Mouse (Mus musculus) mature B cell (primary cell): ENCODE measurements around the gene Dock9.

Experiments
- in situ Hi-C: fragments of 300-500 bp; cut with MboI; formaldehyde crosslinking; loops from 2 replicates; pipeline ENCODE4 v1.14.3; 2019

The Dock9 gene

GRCm38 (mm10) chr14:121791935-121792334 is 5.7 kb downstream of the Dock9 start:
- in situ Hi-C loops, result no loop called here

- in situ Hi-C loops, result no loop called here
Observed at GRCm38 (mm10) chr14:121791112-121791511, 6.5 kb downstream of the Dock9 start.

DNA sequence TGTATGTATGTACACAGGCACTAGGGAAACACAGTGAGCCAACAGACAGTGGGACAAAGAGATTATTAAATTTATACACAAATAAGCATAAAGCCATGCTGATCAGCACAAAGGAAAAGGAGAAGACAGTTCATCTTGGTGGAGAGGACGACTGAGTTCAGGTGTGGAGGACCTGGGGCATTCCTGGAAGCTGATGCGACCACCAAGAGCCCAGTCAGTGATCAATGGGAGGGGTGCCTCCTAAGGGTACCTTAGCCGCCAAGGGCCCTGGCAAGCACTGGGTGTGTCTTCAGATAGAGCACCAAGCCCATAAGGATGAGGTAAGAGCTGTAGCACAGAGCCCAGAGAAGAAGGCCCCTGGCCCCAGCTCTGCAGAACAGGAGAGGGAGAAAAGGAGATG is 8.4 kb downstream of the Dock9 start:
- in situ Hi-C loops, result no loop called here

- in situ Hi-C loops, result no loop called here
Observed at GRCm38 (mm10) chr14:121788451-121788850, 9.2 kb downstream of the Dock9 start.

DNA sequence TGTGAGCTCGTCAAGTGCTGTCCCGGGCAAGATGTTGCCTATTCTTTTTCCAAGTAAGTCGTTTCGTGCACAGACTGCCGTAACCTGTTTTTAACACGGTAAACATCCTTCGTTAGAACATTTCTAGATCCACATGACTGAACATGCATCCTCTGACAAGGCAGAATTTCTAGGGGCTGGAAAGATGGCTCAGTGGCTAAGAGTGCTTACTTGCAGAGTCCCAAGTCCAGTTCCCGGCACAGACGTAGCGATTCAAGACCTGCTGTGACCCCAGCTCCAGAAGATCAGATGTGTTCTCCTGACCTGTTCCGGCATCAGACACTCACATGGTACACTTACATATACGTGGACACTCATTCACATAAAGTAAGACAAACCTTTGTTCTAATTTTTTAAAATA is 10.2 kb downstream of the Dock9 start:
- in situ Hi-C loops, result no loop called here

GRCm38 (mm10) chr14:121786900-121787299 is 10.7 kb downstream of the Dock9 start:
- in situ Hi-C loops, result no loop called here

DNA sequence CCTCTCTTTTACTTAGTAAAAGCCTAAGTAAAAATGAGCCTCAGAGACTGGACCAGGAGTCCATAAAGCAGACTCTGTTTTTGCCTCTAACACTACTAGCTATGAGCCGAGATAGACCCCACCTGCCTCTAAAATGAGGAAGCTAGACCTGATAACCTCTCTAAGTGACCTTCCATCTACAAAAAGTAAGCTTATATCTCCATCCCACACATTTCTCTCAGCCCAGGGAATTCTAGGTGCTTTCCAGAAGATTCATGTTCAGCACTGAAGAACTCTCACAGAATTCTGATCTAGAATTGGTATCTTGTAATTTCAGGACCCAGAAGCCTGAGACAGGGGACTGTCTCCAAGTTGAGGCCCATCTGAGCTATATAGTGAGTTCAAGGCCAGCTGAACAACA is 12.2 kb downstream of the Dock9 start:
- in situ Hi-C loops, result no loop called here

GRCm38 (mm10) chr14:121780942-121781531 is 16.6 kb downstream of the Dock9 start:
- in situ Hi-C loops, result no loop called here

DNA sequence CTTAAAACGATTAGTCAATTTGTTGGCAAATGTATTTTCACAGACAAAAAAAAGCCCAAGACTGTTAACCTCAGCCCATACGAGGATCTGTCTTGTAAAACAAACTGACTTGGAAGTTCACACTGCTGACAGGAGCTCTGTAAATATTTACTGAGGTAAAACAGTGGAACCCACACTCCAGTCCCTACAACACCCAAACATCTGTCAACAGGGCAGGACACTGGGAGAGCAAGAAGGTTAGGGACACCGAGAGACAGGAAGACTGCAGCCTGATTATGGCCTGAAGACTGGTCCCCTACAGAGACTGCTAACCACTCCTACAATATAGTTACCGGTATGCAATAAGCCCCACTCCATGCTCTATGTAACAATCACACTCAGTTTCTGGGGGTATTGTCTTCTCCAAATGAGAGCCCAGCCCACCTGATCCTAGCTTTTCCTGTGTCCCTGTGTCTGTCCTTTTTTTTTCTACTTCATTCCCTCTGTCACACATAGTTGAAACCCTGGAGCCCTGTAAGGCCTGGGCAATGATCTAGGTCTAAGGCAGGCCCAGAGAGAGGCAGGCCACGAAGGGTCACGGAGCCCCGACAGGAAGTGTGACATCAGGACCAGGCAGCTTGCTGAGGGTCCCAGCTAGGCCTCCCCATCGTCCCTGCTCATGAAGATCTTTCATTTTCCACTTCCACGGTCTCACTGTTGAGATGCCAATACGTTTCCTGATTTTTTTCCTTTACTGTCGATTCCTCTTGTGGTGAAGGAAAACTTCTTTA is 17.3 kb downstream of the Dock9 start:
- in situ Hi-C loops, result no loop called here

GRCm38 (mm10) chr14:121779620-121780019 is 18.0 kb downstream of the Dock9 start:
- in situ Hi-C loops, result no loop called here

GRCm38 (mm10) chr14:121777279-121777831 is 20.3 kb downstream of the Dock9 start:
- in situ Hi-C loops, result no loop called here

GRCm38 (mm10) chr14:121776749-121777148 is 20.9 kb downstream of the Dock9 start:
- in situ Hi-C loops, result no loop called here

DNA sequence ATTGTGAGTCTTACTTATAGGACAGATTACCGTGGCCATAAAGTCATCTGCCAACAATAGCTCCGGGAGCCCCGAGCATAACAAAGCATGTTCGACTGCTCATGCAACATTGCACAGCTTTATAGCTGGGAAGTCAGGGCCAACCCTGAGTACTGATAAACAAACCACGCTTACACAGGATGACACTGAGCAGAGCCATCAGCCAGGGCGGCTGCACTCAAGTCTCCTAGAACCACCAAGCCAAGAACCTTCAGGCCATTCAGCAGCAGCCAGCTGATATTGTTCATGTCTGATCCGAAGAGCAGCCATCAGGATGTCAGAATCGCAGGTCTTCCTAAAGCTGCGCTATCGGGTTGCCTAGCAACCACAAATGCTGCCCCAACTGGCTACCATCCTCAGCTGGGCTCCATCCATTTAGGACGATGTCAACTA is 35.6 kb downstream of the Dock9 start:
- in situ Hi-C loops, result no loop called here

DNA sequence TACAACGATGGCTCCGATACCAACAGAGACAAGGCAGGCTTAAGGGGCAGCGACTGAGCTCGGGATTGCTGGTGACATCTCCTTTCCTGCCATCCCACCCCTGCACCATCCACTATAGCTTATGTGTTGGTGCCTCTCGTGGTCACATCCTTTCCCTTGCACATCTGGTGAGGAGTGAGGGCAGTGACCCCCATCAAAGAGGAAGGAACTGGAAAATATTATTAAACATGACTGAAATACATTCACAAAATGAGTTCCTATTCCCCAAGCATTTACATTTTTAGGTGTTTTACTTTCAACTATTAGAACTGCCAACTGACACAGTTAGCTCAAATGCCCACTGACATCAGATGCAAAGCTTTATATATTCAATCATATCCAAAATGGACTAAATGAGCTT is 37.2 kb downstream of the Dock9 start:
- in situ Hi-C loops, result no loop called here

DNA sequence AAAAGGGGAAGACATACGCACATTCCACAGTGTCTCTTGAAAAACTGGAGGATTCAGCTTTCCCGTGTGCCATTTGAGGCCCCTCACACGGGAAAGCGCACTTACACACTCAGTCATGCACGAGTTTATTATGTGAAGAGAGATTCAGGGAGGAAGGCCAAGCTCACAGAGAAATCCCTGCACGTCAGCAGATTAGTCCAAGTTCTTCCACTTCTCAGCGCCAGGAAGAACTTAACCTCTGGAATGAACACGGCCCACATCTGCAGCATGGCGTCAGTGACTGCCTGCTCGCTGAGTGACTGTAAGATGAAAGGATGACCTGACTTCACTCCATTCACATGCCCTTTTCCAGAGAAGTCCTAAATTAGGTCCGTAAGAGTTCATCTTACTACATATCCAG is 43.5 kb downstream of the Dock9 start:
- in situ Hi-C loops, result no loop called here

- in situ Hi-C loops, result no loop called here
Observed at GRCm38 (mm10) chr14:121752686-121753426, 44.8 kb downstream of the Dock9 start.

DNA sequence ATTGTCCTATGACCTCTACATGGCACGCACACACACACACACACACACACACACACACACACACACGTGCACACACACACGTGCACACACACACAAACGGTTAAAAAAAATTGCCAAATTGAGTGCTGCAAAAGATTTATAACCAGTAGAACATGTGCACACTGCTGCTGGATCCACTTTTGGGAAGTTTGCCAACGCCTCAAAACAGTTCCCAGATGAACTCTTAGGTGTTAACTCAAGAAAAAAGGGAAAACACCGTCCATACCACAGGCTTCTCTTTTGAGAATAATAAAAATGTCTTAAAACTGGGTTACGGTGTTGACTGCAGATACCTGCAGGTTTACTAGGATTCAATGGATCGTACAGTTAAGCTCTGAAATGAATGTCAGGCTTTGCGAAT is 48.0 kb downstream of the Dock9 start:
- in situ Hi-C loops, result no loop called here

DNA sequence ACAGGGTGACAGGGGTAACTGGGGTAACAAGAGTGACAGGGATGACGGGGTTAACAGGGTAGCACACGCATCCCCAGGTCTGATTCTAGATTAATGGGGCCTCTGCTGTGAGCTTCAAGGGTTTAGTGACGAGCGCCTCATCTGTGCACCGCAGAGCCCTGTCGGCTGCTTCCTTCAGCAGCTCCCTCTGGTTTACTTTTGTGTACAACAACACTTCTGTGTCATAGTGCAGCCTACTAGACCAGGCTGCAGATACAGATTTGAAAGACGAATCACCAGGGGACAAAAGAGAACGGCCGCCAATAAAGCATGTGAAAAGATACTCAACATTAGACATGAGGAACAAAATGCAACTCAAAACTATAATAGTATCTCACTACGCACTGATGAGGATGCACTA is 48.6 kb downstream of the Dock9 start:
- in situ Hi-C loops, result no loop called here

GRCm38 (mm10) chr14:121747360-121747759 is 50.3 kb downstream of the Dock9 start:
- in situ Hi-C loops, result no loop called here

GRCm38 (mm10) chr14:121743787-121744417 is 53.7 kb downstream of the Dock9 start:
- in situ Hi-C loops, result no loop called here

- in situ Hi-C loops, result no loop called here
Observed at GRCm38 (mm10) chr14:121738431-121739403, 58.9 kb downstream of the Dock9 start.
